Mouse (Mus musculus): ENCODE data around the gene Oser1. TPM values are rescaled to one million over a fixed set of nuclear protein-coding genes. Genes with fewer than 3 reads are reported as not detected.

The Oser1 gene
- total and polyA plus RNA-seq, 3 experiments, result 29.0 to 44.9 (median 38.1) TPM

DNA sequence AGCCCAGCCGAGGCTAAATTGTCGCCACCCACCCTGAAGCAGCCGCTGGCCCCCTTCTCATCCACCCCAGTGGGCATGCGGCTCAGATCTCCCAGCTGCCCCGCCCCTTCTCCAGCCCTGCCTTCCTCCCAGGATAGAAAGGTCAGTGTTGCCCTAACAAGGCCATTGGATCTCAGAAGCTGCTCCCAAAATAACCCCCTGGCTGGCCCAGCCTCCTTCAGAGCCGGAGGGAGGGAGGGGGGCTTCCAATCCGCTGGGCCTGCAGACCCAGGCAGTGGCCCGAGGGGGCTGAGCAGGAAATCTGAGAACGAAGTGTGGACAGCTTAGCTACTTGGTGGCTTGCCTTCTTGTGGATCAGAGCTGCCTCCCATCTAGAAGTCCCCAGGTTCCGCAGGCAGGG, 26.6 kb downstream of the Oser1 start, which contains the start of gene Jph2:
Gene Jph2 (minus strand): TSS at position 89 of the 400 bp plus-strand sequence.
- TF ChIP-seq SIN3A (IDR thresholded peaks at IDR 0.05; ENCODE audit: low read length), result no peak
- no peak for TF ChIP-seq BHLHE40 (IDR thresholded peaks at IDR 0.05; ENCODE audit: low read depth, low read length)
- TF ChIP-seq TCF12 (IDR thresholded peaks at IDR 0.05; ENCODE audit: low read depth, low read length), result no peak
- no peak for TF ChIP-seq USF2 (conservative IDR thresholded peaks at IDR 0.05; ENCODE audit: low read depth, low read length)
- no peak for TF ChIP-seq ETS1 (conservative IDR thresholded peaks at IDR 0.05; ENCODE audit: low read depth, low read length)
- no peak for TF ChIP-seq POLR2AphosphoS2 (IDR thresholded peaks at IDR 0.05; ENCODE audit: low read depth, low read length)
- TF ChIP-seq ZMIZ1 (IDR thresholded peaks at IDR 0.05; ENCODE audit: low read depth, low read length), result no peak
- no peak for TF ChIP-seq KAT2A (IDR thresholded peaks at IDR 0.05; ENCODE audit: insufficient replicate concordance, low read length)
- TF ChIP-seq MAX (IDR thresholded peaks at IDR 0.05; ENCODE audit: low read length), result no peak
- no peak for TF ChIP-seq CTCF (conservative IDR thresholded peaks at IDR 0.05 in 1 of 2, IDR thresholded peaks at IDR 0.05 in 1 of 2; ENCODE audit: low read depth in 2 of 2, low read length in 2 of 2)
- no peak for TF ChIP-seq MXI1 (IDR thresholded peaks at IDR 0.05; ENCODE audit: low read depth, low read length)
- no peak for TF ChIP-seq USF1 (IDR thresholded peaks at IDR 0.05; ENCODE audit: low read depth, low read length)
- no peak for TF ChIP-seq MEF2A (IDR thresholded peaks at IDR 0.05; ENCODE audit: borderline replicate concordance, low read depth, low read length)
- no peak for TF ChIP-seq PAX5 (IDR thresholded peaks at IDR 0.05; ENCODE audit: low read length)
- TF ChIP-seq JUND (conservative IDR thresholded peaks at IDR 0.05; ENCODE audit: low read depth, low read length), result no peak
- TF ChIP-seq NELFE (IDR thresholded peaks at IDR 0.05; ENCODE audit: low read depth, low read length), result no peak
- TF ChIP-seq MYC (IDR thresholded peaks at IDR 0.05; ENCODE audit: low read depth, low read length), result no peak
- H3K9ac ChIP-seq (ENCODE audit: insufficient read depth, low read depth), result no peak within 1 kb of the TSS
- in situ Hi-C loops (cut with MboI; ENCODE audit: low pct_ligation_motif_present, low pct_unique_long_range_greater_than_20kb, low sequenced_read_pairs) (no loop called here), dilution Hi-C loops (cut with MboI; ENCODE audit: extremely low pct_ligation_motif_present, extremely low pct_unique_long_range_greater_than_20kb, low sequenced_read_pairs) (no loop called here)
- no peak within 1 kb of the TSS for H3K27ac ChIP-seq (ENCODE audit: insufficient read depth, low read depth)
- no peak within 1 kb of the TSS for H3K4me3 ChIP-seq (replicated peaks in 1 of 3; ENCODE audit: low read depth in 2 of 3, low read length in 2 of 3, poor library complexity in 1 of 3)
- no peaks in the 10 kb centered on the region for H3K36me3 ChIP-seq (replicated peaks in 1 of 2; ENCODE audit: control insufficient read depth in 1 of 2, insufficient read depth in 1 of 2, low read length in 1 of 2)
- H3K4me2 ChIP-seq (ENCODE audit: insufficient read depth, low read depth, poor library complexity, severe bottlenecking), result no peak within 1 kb of the TSS
- DNase-seq (ENCODE audit: extremely low read depth), result no peak
- H3K9me3 ChIP-seq (replicated peaks; ENCODE audit: low read length), result no peaks in the 10 kb centered on the region
- H3K4me1 ChIP-seq (ENCODE audit: control insufficient read depth in 1 of 2, insufficient read depth in 2 of 2), result no peaks in the 10 kb centered on the region
- H3K79me2 ChIP-seq (replicated peaks; ENCODE audit: control insufficient read depth, extremely low read depth, insufficient read depth, poor library complexity, severe bottlenecking), result no peaks in the 10 kb centered on the region
- H3K27me3 ChIP-seq (replicated peaks), result peaks cover 53% of the 10 kb centered on the region

DNA sequence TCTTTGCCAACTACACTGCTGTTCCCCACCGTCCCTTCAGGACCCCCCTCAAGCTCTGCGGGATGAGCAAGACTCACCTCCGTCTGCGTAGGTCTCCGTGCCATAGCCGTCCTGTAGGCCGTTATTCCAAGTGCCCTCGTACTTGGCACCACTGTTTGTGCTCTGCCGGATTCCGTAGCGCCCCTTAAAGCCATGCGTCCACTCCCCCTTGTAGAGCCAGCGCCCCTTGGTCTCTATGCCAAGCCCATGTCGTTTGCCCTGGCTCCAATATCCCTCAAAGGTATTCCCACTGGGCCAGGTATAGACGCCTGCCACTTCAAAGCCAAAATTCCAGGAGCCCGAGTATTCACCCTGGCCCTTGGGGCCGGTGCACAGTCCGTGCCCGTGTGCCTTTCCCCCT, 27.4 kb downstream of the Oser1 start:
- Histone ChIP-seq H3K36me3 (replicated peaks in 1 of 2; ENCODE audit: control insufficient read depth in 1 of 2, insufficient read depth in 1 of 2, low read length in 1 of 2) (no peaks in the 10 kb centered on the region), H3K4me2 (ENCODE audit: insufficient read depth, low read depth, poor library complexity, severe bottlenecking) (no peak overlapping the region)
- dilution Hi-C loops (cut with MboI; ENCODE audit: extremely low pct_ligation_motif_present, extremely low pct_unique_long_range_greater_than_20kb, low sequenced_read_pairs), result no loop called here

More for the DNA sequence above, 27.4 kb downstream of the Oser1 start:
- no peaks in the 10 kb centered on the region for H3K9me3 ChIP-seq (replicated peaks; ENCODE audit: low read length)
- no peaks in the 10 kb centered on the region for H3K4me1 ChIP-seq (ENCODE audit: control insufficient read depth in 1 of 2, insufficient read depth in 2 of 2)
- H3K27ac ChIP-seq (ENCODE audit: insufficient read depth, low read depth), result no peak overlapping the region
- no peak overlapping the region for H3K4me3 ChIP-seq (replicated peaks in 1 of 3; ENCODE audit: low read depth in 2 of 3, low read length in 2 of 3, poor library complexity in 1 of 3)
- H3K27me3 ChIP-seq (replicated peaks), result peaks cover 58% of the 10 kb centered on the region
- in situ Hi-C loops (cut with MboI; ENCODE audit: low pct_ligation_motif_present, low pct_unique_long_range_greater_than_20kb, low sequenced_read_pairs), result no loop called here
- no peak overlapping the region for H3K9ac ChIP-seq (ENCODE audit: insufficient read depth, low read depth)
- DNase-seq (ENCODE audit: extremely low read depth), result no peak
- H3K79me2 ChIP-seq (replicated peaks; ENCODE audit: control insufficient read depth, extremely low read depth, insufficient read depth, poor library complexity, severe bottlenecking), result no peaks in the 10 kb centered on the region
- TF ChIP-seq MEF2A (IDR thresholded peaks at IDR 0.05; ENCODE audit: borderline replicate concordance, low read depth, low read length) (no peak), POLR2A (IDR thresholded peaks at IDR 0.05; ENCODE audit: low read depth, low read length) (no peak), ETS1 (conservative IDR thresholded peaks at IDR 0.05; ENCODE audit: low read depth, low read length) (no peak), ELF1 (IDR thresholded peaks at IDR 0.05; ENCODE audit: low read depth, low read length) (no peak), HCFC1 (IDR thresholded peaks at IDR 0.05; ENCODE audit: low read depth, low read length) (no peak), MYC (IDR thresholded peaks at IDR 0.05; ENCODE audit: low read depth, low read length) (no peak), ZKSCAN1 (IDR thresholded peaks at IDR 0.05; ENCODE audit: borderline replicate concordance, low read depth, low read length) (no peak), TBP (conservative IDR thresholded peaks at IDR 0.05; ENCODE audit: low read depth, low read length) (no peak), CHD1 (IDR thresholded peaks at IDR 0.05; ENCODE audit: low read depth, low read length) (no peak), MAX (IDR thresholded peaks at IDR 0.05; ENCODE audit: low read length) (no peak), ZC3H11A (IDR thresholded peaks at IDR 0.05; ENCODE audit: low read depth, low read length) (no peak), BHLHE40 (IDR thresholded peaks at IDR 0.05; ENCODE audit: low read depth, low read length) (no peak), NELFE (IDR thresholded peaks at IDR 0.05; ENCODE audit: low read depth, low read length) (no peak), NRF1 (IDR thresholded peaks at IDR 0.05; ENCODE audit: low read depth, low read length) (no peak), SIN3A (IDR thresholded peaks at IDR 0.05; ENCODE audit: low read length) (no peak)

Measured in CH12.LX (cell line).